Mouse (Mus musculus) megakaryocyte-erythroid progenitor cell, adult 5-6 weeks (primary cell): ENCODE results near the gene Mtr. TPM values are rescaled to one million over a fixed set of nuclear protein-coding genes. Genes with fewer than 3 reads are reported as not detected.

Experiments used
- ATAC-seq: replicated peaks from 2 replicates; pipeline ENCODE4 v1.8.0; 2016; ENCODE audit warnings: mild to moderate bottlenecking, inconsistent platforms; ENCODE audit not compliant: severe bottlenecking, poor library complexity, low FRiP score, low TSS enrichment
- total RNA-seq, 2 experiments: library from RNA; stranded (forward) in 1 of 2; stranded (reverse) in 1 of 2; fragments of 200-1000, 215-1000 nt in 1 of 2; fragments of >200 nt in 1 of 2; fragmentation: Nextera tagmentation in 1 of 2; gene quantifications; 2 replicates each; pipeline ENCODE4 v1.2.3; 2014 to 2017

Gene Mtr
- 40.7 and 56.0 TPM in 2 replicates for total RNA-seq (2014; fragmentation: Nextera tagmentation)
- total RNA-seq (2017), result 44.9 and 48.9 TPM in 2 replicates

DNA sequence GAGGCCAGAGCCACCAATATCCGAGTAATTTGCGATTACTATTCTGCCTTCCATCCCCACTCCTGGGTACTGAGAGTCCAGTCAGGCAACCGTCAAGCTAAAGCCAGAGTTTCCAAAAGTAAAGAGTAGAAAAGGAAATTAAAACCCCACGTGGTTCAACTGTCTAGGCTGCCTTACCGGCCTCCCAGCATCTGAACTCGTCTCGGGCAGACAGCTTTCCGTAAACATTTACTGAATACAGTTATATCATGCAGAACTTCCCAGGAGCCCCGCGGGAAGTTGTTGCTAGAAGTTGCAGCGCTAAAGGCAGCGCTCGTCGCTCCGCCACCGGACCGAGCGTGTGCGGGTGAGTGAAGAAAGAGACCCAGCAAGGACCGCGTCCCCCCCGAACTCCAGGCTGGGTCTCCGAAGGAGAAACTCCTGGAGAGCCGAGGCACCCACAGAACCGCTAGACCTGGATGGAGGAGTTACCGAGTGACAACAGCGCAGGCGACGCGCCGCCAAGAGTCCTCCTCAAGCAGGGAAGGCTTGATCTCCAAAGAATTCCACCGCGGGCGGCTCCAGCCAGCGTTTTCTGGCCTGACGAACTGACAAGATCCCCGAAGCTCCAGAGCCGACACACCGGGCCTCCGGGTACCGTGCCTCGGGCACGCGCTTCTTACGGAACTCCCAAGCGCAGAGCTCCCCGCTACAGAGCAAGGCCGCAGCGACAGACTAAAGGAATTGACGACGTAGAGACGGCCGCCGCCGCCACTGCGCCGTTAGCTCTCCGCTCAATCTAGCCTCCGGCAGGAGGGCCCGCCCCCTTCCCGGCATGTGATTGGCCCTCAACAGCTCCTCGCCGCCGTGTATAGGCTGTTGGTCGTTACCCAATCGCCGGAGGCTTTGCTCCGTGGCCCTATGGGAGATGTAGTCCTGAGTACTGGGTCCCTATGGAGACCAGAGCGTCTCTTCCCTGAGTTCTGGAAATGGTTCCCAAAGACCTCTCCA, at the start of gene Mtr:
Gene Mtr (minus strand): TSS at position 723 of the 990 bp plus-strand sequence.
- peak; percentile 97 for ATAC-seq

DNA sequence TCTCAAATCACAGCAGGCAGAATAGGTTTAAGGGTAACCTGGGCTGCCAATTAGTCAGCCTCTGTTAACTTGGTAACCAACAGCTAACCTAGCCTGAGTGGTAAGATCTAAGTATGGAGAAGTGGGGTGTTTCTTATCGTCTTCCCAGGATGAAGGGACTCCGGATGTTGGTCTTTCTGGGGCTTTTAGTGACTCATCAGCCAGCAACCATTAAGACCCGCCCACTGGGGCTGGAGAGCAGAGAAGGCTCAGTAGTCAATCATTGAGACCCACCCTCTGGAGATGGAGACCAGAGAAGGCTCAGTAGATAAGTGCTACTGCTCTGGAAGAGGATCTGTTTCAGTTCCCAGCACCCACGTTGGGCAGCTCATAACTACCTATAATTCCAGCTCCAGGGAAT, 49.4 kb upstream of the Mtr start:
- ATAC-seq, result no peak

DNA sequence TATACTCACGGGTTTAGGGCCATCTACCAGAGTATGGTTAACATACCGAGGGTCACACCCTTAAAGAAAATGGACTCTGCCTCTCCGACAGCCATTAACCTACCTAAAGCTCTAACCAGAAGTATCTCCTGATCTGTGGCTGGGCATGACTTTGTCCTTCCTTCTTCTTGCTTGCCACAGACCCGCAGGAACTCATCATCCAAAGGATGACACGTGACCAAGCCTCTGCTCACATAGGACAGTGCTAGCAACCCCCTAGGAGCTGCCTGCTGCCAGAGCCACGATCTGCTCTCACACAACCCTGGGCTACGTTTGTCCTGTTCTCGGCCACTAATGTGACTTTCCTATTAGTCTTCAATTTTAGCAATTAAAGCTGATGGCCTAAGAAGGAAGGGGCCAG, 47.6 kb upstream of the Mtr start:
- no peak for ATAC-seq

DNA sequence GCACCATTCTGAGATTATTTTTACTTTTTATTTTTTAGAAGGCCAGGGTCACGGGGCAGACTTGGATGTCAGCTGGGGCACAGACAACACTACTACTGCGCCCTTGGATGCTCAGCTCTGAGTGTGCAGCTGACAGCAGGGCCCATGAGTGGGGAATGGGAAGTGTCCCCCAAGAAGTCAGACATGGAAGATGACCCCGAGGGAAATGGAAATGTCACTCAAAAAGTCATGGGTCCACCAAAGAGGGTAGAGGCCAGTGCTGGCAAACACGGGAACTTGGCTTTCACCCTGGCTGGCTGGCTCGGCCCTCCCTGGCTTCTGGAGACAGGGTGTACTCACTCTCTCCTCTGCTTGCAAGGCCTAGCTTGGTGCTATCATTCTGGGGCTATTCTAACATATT, 47.1 kb upstream of the Mtr start:
- no peak for ATAC-seq

DNA sequence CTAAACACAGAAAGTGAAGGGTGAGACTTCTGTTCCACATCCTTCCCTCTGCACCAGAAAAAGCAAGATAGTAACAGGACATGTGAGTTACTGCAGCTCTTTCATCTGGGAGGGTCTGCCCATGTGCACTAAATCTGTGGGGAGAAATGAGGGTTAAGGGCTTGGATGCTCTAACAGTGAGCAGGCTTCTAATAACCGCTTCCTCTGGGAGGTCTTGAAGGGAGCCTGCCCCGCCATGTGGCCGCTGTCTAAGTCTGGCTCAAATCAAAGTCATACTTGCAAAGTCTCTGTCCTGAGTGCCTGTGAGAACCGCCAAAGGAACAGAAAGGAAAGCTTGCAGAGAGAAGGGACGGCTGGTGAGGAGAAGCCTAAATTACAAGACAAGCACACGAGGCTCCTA, 39.9 kb upstream of the Mtr start:
- no peak for ATAC-seq

DNA sequence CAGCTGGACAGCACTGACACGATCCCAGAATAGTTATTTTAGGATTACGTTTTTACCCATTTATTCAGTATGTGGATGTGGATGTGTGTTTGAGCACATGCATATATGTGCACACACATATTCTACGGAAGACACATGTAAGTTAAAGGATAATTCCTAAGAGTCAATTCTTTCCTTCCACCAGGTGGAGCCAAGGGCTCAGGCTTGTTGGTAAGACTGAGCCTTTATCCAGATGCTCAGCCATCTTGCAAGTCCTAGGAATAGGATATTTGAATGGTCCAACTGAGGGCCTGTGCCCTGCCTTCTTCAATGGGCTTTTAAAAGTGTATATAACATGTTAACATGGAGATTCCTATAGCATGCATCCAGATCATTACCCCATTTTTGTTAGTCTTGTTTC, 38.8 kb upstream of the Mtr start:
- 0 out of 2 replicates have a peak, but pooled peaks have one; percentile 52 for ATAC-seq

DNA sequence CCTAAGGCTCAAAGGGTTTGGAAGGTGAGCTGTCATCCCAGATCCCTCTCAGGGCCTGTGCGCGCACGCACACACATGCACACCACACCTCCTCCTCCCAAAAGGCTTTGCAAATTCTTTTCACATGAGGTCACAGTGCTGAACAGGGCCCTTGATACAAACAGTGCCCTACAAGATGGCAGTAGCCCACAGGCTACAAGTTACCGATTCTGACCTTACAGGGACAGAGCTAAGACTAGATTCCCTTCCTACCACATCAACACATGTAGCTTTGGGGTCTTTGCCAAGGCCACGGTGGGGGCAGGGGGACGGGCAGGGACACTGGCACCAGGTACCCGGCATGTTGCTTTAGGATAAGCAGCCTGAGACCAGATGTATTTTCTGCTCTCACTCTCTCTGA, 35.9 kb upstream of the Mtr start:
- no peak for ATAC-seq

DNA sequence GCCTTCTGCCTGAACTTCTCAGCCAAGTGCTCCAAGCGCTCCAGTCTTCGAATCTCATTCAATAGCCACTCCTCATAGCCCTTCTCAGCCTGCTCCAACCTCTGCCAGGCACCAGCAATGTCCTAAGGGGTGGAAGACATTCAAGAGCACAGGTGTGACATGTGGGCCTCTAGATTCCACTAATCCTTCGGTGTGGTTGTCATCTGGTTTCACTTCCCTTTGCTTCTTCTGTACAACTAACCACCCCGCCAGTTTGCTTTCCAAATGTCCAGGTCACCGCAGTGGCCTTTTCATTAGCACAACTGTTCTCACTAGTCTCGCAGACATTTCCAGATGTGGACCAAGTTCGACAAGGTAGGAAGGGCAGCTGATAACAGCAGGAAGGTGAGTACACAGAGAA, 32.8 kb upstream of the Mtr start:
- ATAC-seq, result no peak

DNA sequence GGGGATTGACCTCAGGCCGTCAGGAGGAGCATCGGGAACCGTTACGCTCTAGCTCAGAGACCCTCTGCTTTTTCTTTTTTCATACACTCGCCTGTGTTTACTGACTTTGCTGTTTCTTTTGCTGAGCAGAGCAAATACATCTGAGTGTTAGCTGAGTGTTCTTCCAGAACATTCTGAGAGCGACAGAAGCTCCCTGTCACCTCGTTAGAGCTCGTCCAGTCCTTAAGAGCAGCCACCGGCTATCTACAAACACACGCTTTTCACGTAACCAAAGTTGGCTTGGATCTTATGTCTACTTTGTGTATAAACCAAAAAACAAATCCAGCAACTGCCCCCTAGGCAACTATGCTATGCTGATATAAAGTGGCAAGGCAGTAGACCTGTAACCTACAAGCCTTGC, 26.6 kb upstream of the Mtr start:
- no peak for ATAC-seq

DNA sequence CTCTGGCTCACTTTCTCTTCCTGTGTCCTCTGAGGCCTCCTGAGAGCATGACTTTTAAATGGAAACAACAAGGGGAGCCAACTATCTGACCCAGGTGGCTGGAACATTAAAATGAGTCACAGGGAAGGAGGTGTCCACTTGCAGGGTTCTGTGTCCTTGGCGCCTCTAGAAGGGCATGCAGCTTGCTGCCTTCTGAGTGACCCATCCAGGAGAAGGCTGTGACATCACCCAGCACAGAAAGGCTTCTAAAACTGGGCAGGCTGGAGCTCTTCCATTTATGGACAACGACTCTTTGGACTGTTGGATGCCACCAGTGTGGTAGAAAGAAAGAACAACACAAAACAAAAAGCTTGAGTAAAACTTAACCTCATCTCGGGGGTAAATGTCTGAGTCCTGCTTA, 25.9 kb upstream of the Mtr start:
- no peak for ATAC-seq

DNA sequence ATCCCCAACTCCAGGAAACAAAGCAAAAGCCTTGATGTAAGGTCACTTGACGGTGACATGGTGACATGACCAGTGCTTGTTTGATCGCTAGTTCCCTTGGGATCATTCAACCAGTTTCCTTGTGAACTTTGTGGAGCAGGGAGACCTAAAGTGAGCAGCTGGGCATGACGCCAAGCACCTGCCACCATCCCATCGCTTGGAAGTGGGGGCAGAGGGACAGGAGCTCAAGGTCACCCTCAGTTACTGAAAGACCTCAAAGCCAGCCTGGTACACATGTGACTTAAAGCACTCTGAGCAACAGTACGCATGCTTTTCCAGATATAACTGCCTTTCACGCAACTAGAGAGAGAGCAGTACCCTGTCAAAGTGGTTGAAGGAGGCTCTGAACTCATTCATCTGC, 16.8 kb upstream of the Mtr start:
- ATAC-seq, result no peak

DNA sequence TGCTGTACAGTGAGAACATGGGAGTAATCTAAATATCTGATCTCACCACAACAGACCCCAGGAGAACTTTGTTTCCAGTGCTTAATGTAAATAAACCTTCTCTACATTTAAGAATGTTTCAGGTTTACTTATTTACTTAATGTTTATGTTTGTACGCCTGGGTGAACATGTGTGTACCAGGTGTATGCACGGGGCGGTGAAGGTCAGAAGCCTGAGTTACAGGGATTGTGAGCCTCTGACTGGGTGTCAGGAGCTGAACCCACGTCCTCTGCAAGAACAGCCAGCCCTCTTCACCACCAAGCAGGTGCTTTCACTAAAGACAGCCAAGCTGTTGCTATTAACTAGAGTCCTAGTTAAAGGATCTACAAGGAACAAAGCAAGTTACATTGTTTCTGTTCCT, 16.3 kb upstream of the Mtr start:
- ATAC-seq, result no peak

DNA sequence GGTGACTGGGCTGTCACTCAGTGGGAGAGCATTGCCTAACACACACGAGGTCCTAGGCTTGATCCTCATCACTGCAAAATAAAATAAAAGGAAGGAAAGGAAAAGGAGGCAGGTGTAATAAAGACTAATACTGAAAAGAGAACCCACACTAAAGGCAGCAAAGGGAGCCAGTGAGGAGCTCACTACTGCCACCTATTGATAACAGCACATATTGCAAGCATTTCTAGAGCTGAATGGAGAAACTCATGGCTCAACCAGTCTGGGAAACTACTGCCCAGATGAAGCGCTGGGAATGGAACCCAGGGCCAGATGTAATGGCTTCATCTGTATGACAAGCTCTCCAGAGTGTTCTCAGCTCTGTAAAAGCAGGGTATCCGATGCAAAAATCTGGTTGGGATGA, 15.0 kb upstream of the Mtr start:
- ATAC-seq, result peak; percentile 83

DNA sequence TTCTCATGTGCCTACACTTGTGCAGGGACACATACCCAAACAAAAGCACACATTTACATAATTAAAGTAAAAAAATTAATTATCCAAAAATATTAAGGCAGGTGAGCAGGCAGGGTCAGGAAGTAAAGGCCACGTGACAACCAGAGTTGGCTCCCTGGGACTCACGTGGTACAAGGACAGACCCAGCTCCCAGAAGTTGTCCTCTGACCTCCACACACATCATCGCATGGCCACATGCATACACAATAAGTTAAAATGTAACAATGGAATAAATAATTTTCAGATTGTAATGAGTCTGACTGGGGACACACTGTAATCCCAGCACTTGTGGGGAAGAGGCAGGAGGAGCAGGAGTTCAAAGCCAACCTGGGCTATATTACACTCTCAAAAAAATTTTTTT, 10.1 kb upstream of the Mtr start:
- no peak for ATAC-seq

DNA sequence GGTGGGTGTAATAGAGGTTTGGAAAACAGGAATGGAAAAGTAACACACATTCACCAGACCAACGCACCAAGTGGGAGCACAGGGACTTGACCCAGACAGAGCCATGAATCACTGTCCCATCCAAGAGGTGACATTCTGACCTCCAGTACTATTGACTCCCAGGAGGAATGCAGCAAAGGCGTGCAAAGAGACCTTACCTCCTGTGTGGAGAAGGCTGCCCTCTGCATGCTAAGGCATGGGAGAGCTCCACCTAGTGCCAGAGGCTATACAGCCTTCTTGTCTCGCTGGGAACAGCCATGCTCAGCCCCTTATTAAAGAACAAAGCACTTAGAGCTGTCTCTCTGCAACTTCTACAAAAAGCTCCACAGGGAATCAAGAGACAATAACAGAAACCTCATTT, 9.2 kb upstream of the Mtr start:
- ATAC-seq, result no peak

DNA sequence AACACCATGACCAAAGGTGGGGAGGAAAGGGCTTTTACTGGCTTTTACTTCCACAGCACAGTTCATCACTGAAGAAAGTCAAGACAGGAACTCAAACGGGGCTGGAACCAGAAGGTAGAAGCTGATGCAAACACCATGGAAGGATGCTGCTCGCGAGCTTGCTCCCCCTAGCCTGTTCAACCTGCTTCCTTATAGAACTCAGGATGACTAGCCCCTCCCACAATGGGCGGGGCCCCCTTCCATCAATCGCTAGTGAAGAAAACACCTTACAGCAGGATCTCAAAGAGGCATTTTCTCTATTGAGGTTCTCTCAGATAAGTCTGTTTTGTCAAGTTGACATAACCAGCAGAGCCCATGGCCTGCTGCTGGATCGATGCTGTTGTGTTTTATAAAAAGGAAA, 6.1 kb upstream of the Mtr start:
- no peak for ATAC-seq

DNA sequence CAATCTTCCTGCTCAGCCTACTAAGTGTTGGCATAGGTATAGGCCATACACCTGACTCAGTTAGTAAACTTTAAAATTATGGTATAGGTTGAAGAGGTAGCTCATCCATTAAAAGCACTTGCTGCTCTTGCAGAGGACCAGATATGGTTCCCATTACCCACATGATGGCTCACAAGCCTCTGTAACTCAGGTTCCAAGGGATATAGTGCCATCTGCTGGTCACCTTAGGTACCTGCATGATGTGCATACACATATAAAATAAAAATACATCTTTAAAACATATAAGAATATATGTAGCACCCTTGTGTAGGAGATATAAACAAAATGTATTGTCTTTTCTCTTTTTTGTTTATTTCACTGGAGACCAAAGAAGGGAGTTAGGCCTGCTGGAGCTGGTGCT, 3.6 kb upstream of the Mtr start:
- no peak for ATAC-seq

DNA sequence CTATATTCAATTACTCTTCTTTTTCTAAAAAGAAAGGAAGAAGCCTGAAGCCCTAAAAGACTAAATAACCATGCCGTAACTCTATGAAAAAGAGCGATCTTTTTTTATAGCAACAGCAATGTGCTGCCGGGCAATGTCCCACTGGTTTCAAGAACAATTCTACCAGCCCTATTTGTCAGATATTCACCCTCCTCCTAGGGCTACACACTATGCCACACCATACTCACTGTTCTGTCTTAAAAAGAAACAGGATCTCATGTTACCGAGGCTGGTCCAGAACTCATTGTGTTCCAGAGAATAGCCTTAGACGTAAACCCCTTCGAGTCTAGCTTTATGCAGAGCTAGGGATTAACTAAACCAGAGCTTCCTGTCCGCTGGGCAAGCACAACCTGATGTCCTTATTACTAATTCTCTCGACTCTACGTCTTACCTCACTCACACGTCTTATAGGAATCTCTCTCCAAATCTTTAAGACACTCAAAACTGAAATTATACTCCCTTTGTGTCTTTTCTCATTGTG, 982 bp downstream of the Mtr start:
- no peak; the same call in 1 of the 2 replicates for ATAC-seq

DNA sequence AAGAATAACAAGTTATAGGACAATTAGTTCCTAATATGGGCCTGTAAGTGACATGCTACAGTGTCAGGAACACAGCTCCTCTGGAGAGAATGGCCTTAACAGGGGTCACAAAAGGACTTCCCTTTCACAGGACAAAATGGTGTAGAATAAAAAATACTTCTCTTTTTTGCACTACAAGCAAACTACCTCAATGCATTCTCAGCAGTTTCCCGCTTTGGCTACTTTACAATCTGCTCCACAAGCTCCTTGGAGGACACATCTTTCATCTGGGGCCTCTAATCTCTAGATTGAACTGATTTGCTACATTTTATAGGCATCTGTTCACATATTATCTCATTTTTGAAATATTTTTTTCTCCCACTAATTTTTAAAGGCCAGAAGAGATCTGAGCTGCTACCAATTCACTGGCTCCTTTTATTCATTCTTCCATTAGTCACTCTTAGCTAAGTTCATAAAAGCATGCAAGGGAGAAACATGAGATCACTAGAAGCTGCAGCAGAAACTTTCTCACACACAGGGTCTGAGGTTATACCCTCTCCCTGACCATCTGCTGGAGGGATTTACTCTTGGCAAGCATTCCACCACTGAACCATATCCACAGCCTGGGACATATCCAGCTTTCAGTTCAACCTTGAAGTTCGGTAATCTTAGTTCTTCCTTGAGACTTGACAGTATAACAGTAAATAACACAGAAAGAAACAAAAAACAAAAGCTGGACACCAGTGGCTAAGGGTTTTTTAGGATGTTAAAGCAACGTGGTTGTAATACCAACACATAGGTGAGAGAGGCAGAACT, 1.8 kb downstream of the Mtr start:
- ATAC-seq, result no peak

DNA sequence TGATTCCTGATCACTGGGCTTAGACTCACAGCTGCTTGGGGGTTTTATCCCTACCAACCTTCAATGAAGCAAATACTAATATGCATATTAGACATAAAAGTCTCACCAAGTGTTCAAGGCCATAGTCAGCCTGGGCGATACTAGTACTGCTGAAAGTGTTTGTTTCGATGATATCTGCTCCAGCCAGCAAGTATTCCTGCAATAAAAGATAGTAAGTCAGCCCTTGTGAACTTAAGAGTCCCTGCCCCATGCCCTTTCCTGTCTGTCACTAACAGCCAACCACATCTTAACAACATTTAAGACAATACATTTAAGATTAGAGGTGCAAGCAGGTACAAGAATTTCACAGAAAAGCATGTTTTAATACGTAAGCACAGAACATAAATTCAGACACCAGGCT, 7.4 kb downstream of the Mtr start:
- ATAC-seq, result peak; percentile 79
